Mouse (Mus musculus) gastrocnemius, adult 18-20 months (tissue): Measurements from ENCODE around the gene Brms1. TPM values are rescaled to one million over a fixed set of nuclear protein-coding genes. Genes with fewer than 3 reads are reported as not detected.
"Not testable (repeated sequence)": the region's sequence is repeated elsewhere in the genome, so short reads cannot be mapped to it uniquely, and the experiment has no call there.

ENCODE experiments used
- DNase-seq: peaks from one replicate; pipeline ENCODE4 v3.0.0; 2021; ENCODE audit warnings: low spot score
- long read RNA-seq, 2 experiments: library from polyadenylated mRNA; stranded (forward); transcript quantifications; one replicate each; pipeline ENCODE4 v2.0.0; 2021
- total RNA-seq, 2 experiments: library from RNA; stranded (reverse); gene quantifications; 2 replicates each; pipeline ENCODE4 v1.2.3; 2021

The Brms1 gene
- 10 to 100 TPM; 14.8 to 15.3 TPM for total RNA-seq
- long read RNA-seq, experiment 1, transcript Brms1-201 (10 exons, 1,388 nt): major isoform, 14 of 16 reads
- long read RNA-seq, experiment 1, partial matches to known transcripts: 0 of 16 reads
- long read RNA-seq, experiment 1, other reads (novel, unspliced or antisense): 2 of 16 reads
- long read RNA-seq, experiment 2, transcript Brms1-201 (10 exons, 1,388 nt): major isoform, 13 of 17 reads
- long read RNA-seq, experiment 2, partial matches to known transcripts: 0 of 17 reads
- long read RNA-seq, experiment 2, other reads (novel, unspliced or antisense): 4 of 17 reads

GRCm38 (mm10) chr19:5040862-5041523, at the start of gene Brms1:
TSS of gene Brms1 (plus strand) at chr19:5041354.
- DNase-seq: peak; percentile 90

- DNase-seq: no peak
Observed at GRCm38 (mm10) chr19:4992371-4992770, 48.8 kb upstream of the Brms1 start.

DNA sequence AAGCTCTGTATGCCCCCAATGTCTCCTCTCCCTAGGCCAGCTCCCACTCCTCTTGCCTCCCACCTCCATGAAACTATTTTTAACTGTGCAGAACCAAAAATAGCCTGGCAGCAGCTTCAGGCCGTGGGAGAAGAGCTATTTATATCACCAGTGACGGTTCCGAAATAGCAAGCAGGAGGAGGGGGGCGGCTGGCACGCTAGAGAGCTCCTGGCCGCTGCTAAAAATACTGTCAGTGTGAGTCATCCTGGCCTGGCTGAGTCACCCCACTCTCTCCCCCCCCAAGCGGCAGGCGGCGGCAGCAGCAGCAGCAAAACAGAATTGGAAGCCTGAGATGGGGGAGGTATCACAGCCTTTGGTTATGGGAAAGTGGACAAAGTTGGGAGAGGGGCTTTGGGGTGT, 48.2 kb upstream of the Brms1 start:
- peak; percentile 90 for DNase-seq

DNA sequence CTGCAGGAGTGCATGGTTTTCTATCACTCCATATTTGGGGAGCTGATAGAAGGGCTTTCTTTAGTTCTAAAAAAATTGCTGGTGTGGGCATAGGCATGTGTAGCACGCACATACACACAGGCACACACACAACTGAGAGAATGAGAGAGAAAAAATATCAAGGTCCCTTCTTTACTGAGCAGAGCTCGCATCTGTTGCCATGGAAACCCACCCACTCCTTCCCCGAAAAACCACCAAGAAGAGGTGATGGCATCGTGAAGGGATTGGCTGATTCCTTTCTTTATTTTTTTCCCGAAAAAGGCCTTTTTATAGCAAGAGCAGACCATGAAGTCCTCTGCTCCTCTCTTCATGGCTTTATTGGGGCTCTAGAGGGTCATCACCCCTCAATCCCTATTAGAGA, 47.1 kb upstream of the Brms1 start:
- no peak for DNase-seq

DNA sequence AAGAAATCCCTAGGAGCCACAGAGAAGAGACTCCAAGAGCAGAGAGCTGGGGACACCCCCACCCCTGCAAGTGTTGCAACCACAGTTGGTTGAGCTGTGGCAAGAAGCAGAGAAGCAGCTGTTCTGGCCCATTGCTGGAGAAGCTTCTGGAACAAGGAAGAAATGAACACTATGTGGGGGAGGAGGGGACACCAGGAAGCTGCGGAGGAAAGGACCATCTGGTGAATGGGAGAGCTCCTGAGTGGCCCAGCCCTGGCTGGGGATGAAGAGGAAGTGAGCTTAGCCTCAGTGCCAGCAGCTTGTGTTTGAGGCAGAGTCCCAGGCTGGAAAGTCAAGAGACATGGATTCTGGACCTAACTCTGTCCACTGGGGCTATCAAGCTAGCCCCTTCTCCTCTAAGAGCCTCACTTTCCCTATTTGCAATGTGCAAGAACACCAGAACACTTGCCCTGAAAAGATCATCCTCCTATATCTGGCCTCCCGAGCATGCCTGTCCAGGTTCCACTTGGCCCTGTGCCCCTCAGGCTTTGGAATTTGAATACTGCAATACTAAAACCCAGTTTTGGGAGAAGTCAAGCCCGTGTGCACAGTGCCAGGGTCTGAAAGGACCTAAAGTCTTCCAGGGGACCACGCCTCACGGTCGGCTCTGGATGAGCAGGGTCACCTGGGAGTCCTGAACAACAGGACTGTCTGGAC, 41.6 kb upstream of the Brms1 start:
- no peak for DNase-seq

DNA sequence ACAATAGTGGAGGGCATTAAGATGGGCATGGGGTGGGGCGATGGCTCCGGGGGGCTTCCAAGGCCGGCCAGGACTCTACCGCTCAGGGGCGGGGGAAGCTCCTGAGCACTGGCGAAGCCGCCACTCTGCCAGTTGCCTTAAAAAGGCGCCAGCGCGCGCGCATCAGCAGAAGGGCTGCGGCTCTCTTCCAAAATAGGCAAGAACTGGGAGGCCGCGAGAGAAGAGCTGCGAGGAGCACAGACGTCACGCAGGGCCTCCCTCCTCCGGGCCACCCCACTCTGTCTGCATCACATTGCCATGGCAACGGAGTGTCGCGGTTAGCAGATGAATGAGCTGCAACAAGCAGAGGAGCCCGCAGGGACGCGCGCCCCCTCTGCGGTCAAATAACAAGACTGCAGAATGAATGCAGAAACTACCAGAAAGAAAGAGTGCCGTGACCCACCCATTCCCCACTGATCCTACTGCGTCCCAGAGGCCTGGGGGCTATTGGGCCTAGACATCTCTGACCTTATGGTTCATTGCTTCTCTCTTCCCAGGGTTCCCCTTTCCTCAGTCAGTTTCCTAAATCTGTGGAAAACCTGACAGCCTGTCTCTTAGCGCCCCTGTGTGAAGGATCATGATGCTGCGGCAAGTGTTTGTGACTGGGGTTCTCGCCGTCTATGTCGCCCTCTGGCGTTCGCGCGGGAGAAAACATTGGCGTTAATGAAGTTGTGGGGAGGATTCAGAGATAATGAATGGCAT, 39.3 kb upstream of the Brms1 start:
- peak; percentile 76 for DNase-seq

- not testable (repeated sequence) for DNase-seq
Observed at GRCm38 (mm10) chr19:5003644-5004043, 37.5 kb upstream of the Brms1 start.

DNA sequence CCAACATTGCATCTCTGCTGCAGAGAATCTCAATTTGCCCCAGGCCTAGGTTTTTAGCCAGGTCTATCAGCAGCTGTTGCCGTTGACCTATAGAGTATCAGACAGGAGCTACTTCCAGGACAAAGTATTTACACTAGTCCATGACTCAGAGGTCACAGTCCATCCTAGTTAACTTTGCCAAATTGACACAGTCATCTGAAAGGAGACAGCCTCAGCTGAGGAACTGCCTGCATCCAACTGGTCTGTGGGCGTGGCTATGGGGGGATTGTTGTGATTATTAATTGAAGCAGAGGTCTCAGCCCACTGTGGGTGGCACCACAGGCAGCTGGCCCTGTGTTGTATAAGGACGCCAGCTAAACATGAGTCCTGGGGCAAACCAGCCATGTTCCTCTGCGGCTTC, 36.2 kb upstream of the Brms1 start:
- no peak for DNase-seq

- DNase-seq: no peak
Observed at GRCm38 (mm10) chr19:5013138-5013537, 28.0 kb upstream of the Brms1 start.

- DNase-seq: no peak
Observed at GRCm38 (mm10) chr19:5014961-5015398, 26.2 kb upstream of the Brms1 start.

- DNase-seq: no peak
Observed at GRCm38 (mm10) chr19:5016221-5016742, 24.9 kb upstream of the Brms1 start.

DNA sequence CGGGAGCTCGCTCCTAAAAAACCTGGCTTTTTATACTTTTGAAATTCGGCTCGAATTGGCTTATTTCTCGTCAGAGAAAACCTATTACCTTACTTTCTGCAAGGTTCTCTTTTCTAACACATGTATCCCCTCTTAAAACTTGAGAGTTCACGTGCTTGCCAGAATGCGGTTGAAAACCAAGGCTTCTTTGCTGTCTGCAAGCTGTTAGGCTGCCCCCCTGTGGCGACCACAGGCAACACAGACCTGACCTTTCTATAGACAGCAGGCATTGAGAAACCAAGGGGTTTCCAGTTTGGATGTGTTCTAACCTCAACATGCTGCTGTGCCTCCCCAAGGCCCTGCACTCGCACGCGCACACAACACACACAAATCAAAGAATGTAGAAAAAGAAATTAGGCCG, 24.4 kb upstream of the Brms1 start:
- peak; percentile 50 for DNase-seq

GRCm38 (mm10) chr19:5017611-5018010, 23.5 kb upstream of the Brms1 start:
- no peak for DNase-seq

DNA sequence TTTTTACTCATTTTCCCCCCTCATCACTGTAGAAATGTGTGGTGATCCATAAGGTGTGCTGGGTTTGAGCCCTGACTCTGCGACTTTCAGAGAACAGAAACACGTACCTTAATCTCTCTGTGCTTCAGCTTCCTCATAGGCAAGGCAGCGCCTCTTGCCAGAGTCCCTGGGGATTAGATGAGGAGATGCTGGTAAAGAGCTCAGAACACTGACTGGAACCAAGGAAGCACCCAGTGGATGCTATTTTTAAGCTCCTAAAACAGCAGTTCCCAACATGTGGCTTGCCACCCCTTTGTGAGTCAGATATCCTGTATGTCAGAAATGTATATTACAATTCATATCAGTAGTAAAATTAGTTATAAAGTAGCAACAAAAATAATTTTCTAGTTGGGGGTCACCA, 23.0 kb upstream of the Brms1 start:
- DNase-seq: no peak

DNA sequence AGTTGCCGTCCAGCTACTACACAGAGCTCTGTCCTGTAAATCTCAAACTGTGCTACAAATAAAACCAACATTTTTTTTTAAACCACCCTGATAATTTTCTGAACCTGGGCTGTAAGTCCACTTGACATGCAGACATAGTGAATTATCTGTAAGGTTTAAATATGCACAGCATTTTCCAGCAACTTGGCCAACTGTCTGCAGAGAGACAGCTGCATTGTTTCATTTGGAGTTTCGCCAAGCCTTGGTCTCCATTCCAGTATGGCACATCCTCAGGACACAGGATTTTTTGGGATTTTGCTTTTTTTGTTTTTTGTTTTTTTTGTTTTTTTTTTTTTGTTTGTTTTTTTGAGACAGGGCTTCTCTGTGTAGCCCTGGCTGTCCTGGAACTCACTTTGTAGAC, 19.7 kb upstream of the Brms1 start:
- no peak for DNase-seq

DNA sequence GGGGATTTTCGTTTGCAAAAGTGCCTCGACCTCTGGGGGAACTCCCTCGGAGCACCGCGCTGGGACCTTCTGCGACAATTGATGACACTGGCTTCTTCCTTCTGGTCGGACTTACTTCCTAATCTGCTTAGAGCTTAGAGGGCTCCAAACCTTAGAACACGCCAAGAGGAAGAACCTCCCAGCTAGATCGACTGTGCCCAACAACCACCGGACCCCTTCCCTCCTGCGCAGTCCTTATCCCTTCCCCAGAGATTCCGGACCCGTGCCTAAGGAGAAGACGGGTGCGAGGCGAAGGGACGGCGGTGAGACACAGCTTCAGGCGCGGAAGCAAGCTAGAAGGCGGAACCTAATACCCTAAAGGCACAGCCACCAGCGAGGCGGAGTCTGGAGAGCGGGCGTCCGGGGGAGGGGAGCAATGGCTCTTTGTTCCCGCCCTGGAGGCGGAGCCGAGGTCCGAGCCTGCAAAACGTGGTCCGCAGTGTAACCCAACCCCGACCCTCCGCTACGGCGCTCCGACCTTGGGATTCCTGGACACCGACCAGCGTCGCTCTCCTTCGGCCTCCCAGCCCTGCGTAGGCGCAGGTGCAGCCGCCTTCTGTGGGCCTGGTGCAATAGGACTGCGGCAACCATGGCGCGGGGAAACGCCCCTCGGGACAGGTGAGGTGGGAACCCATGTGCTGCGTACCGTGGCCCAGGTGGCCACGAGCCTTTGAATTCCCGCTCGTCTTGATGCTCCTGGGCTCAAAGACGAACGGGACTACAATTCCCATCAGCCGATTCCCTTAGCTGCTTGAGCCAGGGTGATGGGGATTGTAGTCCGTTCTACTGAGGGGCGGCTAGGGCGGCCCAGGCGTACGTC, 17.3 kb upstream of the Brms1 start, which contains the start of gene Slc29a2:
Gene Slc29a2, plus strand, starts transcription at position 240 of the 859 bp plus-strand sequence.
- DNase-seq: peak; percentile 95

DNA sequence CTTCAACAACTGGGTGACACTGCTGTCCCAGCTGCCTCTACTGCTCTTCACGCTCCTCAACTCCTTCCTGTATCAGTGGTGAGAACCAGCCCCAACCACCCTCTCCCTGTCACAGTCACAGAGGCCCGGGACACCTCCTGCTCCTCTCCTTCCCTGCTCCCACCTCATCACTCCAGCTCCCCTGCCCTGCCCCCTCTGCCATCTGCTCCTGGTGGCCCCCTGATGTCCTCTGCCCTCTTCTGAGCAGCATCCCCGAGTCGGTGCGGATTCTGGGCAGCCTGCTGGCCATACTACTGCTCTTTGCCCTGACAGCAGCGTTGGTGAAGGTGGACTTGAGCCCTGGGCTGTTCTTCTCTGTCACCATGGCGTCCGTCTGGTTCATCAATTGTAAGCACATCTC, 15.0 kb upstream of the Brms1 start:
- DNase-seq: no peak

- DNase-seq: no peak
Observed at GRCm38 (mm10) chr19:5032686-5033085, 8.5 kb upstream of the Brms1 start.

- no peak for DNase-seq
Observed at GRCm38 (mm10) chr19:5036577-5036976, 4.6 kb upstream of the Brms1 start.
